Mouse (Mus musculus) cerebral cortex, adult 2 months (tissue): ENCODE results near the gene Ube2a.

Experiments used
- WGBS: fragments of 180-500 bp; shearing (Covaris S2); methylation state at CpG from one replicate; pipeline ENCODE4 v1.1.7; 2018; 5-methylcytosine and 5-hydroxymethylcytosine counted together

Gene Ube2a

GRCm38 (mm10) chrX:36901655-36902054 is 28.0 kb downstream of the Ube2a start:
- 9% methylated on average over 3 of the region's 3 CpGs for WGBS

GRCm38 (mm10) chrX:36902321-36903114 is 28.8 kb downstream of the Ube2a start, which contains the start of gene Nkrf:
Gene Nkrf (minus strand): TSS chrX:36902899.
- WGBS: 4% methylated on average over 38 of the region's 47 CpGs

GRCm38 (mm10) chrX:36903115-36903768 is 29.5 kb downstream of the Ube2a start:
- WGBS: 7% methylated on average over 31 of the region's 32 CpGs

- WGBS: 14% methylated on average over 5 of the region's 5 CpGs
Measured at GRCm38 (mm10) chrX:36906539-36906938, 32.8 kb downstream of the Ube2a start.

GRCm38 (mm10) chrX:36911343-36911742 is 37.6 kb downstream of the Ube2a start:
- 48% methylated on average over 12 of the region's 12 CpGs for WGBS

- 19% methylated on average over 1 of the region's 1 CpGs for whole genome bisulfite sequencing
Measured at GRCm38 (mm10) chrX:36917749-36918148, 44.0 kb downstream of the Ube2a start.

GRCm38 (mm10) chrX:36921346-36921745 is 47.6 kb downstream of the Ube2a start:
- WGBS: 77% methylated on average over 4 of the region's 4 CpGs

- WGBS: 56% methylated on average over 4 of the region's 4 CpGs
Measured at GRCm38 (mm10) chrX:36928791-36929190, 55.1 kb downstream of the Ube2a start.

- 69% methylated on average over 4 of the region's 4 CpGs for WGBS
Measured at GRCm38 (mm10) chrX:36929694-36930093, 56.0 kb downstream of the Ube2a start.

GRCm38 (mm10) chrX:36930574-36930973 is 56.9 kb downstream of the Ube2a start:
- WGBS: 29% methylated on average over 1 of the region's 1 CpGs
